Mouse (Mus musculus) liver, adult 2 months (tissue): Measurements from ENCODE around the gene Gm2016.
"Not testable (repeated sequence)": the region's sequence is repeated elsewhere in the genome, so short reads cannot be mapped to it uniquely, and the experiment has no call there.

Experiments used
- CTCF ChIP-seq: fragments of 200-500 bp; IDR thresholded peaks from 2 replicates; pipeline ENCODE4 v1.5.1; 2011; ENCODE audit warnings: low read depth, low read length, control low read depth
- POLR2A ChIP-seq: fragments of 200-500 bp; IDR thresholded peaks from 2 replicates; pipeline ENCODE4 v1.6.1; 2011; ENCODE audit warnings: low read length, control low read depth; ENCODE audit not compliant: insufficient read depth; ENCODE audit errors: extremely low read depth

- TF ChIP-seq CTCF, POLR2A: not testable (repeated sequence)
Observed at GRCm38 (mm10) chr12:87850657-87851056, 23.2 kb upstream of the Gm2016 start.
